8 mouse cellular contexts compared by ENCODE assay signal in genomic region chr12:70937571-70938384, GRCm38 (mm10). TPM values are rescaled to one million over a fixed set of nuclear protein-coding genes. Genes with fewer than 3 reads are reported as not detected.
A peak's percentile ranks its signal among the peaks of the same experiment; 100 is the strongest.
DNase-seq lines count a peak whose midpoint lies in the region; ATAC-seq and TF ChIP-seq lines count a peak whose summit lies in the region.

Gene Actr10, plus strand, starts transcription at chr12:70937857.

- H3K27me3 ChIP-seq in forebrain, embryonic 16.5 days (replicated peaks; ENCODE audit: control insufficient read depth, insufficient read depth, low read length) = no peaks in the 10 kb centered on the region
- no peaks in the 10 kb centered on the region for H3K27me3 ChIP-seq in lung, embryonic 14.5 days (ENCODE audit: insufficient read depth, low read length)
- H3K27me3 ChIP-seq in thymus, adult 2 months (ENCODE audit: control insufficient read depth, insufficient read depth, low read length) = no peaks in the 10 kb centered on the region

- H3K36me3 ChIP-seq in ES-E14 (ENCODE audit: control insufficient read depth, insufficient read depth, low read length, poor library complexity, severe bottlenecking) = peaks cover 2% of the 10 kb centered on the region; the same call in 1 of the 2 replicates
- peaks cover 4% of the 10 kb centered on the region for H3K36me3 ChIP-seq in forebrain, embryonic 16.5 days (ENCODE audit: control insufficient read depth, insufficient read depth)
- peaks cover 24% of the 10 kb centered on the region for H3K36me3 ChIP-seq in lung, embryonic 14.5 days (ENCODE audit: insufficient read depth)
- no peaks in the 10 kb centered on the region; the same call in 1 of the 2 replicates for H3K36me3 ChIP-seq in thymus, adult 2 months (ENCODE audit: control insufficient read depth, insufficient read depth, low read length)

- intact Hi-C loops in heart, postnatal 36 days (cut with DNase I) = loop anchor here (2.0 kb wide), 1 partner anchor 31 kb away; no protein-coding TSS in a partner anchor

- under 1% methylated on average over 59 of the region's 59 CpGs for WGBS in forebrain, embryonic 16.5 days
- WGBS in lung, embryonic 14.5 days = under 1% methylated on average over 59 of the region's 59 CpGs
- under 1% methylated on average over 57 of the region's 59 CpGs for WGBS in olfactory bulb, adult 2 months
- under 1% methylated on average over 59 of the region's 59 CpGs for WGBS in thymus, adult 2 months

- H3K4me3 ChIP-seq in ES-E14 (ENCODE audit: insufficient read depth in 1 of 2, low read depth in 1 of 2, low read length in 2 of 2, poor library complexity in 1 of 2, severe bottlenecking in 1 of 2) = peak within 1 kb of the TSS; percentile 85 to 92
- peak within 1 kb of the TSS; percentile 60 for H3K4me3 ChIP-seq in forebrain, embryonic 16.5 days (replicated peaks; ENCODE audit: low read length)
- H3K4me3 ChIP-seq in layer of hippocampus, adult 2 months = peak within 1 kb of the TSS; percentile 99
- peak within 1 kb of the TSS; percentile 88 for H3K4me3 ChIP-seq in lung, embryonic 14.5 days (ENCODE audit: low read depth, low read length)
- peak within 1 kb of the TSS; percentile 95 for H3K4me3 ChIP-seq in olfactory bulb, adult 2 months (ENCODE audit: insufficient read depth, low read depth, low read length)
- H3K4me3 ChIP-seq in thymus, adult 2 months (ENCODE audit: control insufficient read depth, insufficient read depth, low read length) = peak within 1 kb of the TSS; percentile 93

- H3K9ac ChIP-seq in ES-E14 (ENCODE audit: insufficient read depth, low read depth, low read length, poor library complexity, severe bottlenecking) = peak within 1 kb of the TSS; percentile 88
- H3K9ac ChIP-seq in forebrain, embryonic 16.5 days (replicated peaks; ENCODE audit: low read depth, low read length) = peak within 1 kb of the TSS; percentile 62
- H3K9ac ChIP-seq in lung, embryonic 14.5 days = peak within 1 kb of the TSS; percentile 89

- in situ Hi-C loops in ES-E14 (cut with MboI; ENCODE audit: low sequenced_read_pairs in 2 of 2, unreplicated experiment in 2 of 2) = no loop called here

- peak; percentile 77 for TF ChIP-seq POLR2A in olfactory bulb, adult 2 months (IDR thresholded peaks at IDR 0.05; ENCODE audit: insufficient read depth, low read depth, low read length)
- peak; percentile 58 for TF ChIP-seq POLR2A in thymus, adult 2 months (IDR thresholded peaks at IDR 0.05; ENCODE audit: control insufficient read depth, extremely low read depth, insufficient read depth, low read length, poor library complexity)

- no peak for TF ChIP-seq CTCF in layer of hippocampus, adult 2 months (conservative IDR thresholded peaks at IDR 0.05)
- no peak for TF ChIP-seq CTCF in lung, embryonic 14.5 days (IDR thresholded peaks at IDR 0.05; ENCODE audit: low read depth)
- no peak for TF ChIP-seq CTCF in olfactory bulb, adult 2 months (IDR thresholded peaks at IDR 0.05; ENCODE audit: insufficient read depth, low read depth, low read length)
- TF ChIP-seq CTCF in thymus, adult 2 months (IDR thresholded peaks at IDR 0.05; ENCODE audit: borderline replicate concordance, control insufficient read depth, extremely low read depth, insufficient read depth, low read length, poor library complexity) = no peak

- no peaks in the 10 kb centered on the region; a peak in 1 of 4 replicates for H3K4me1 ChIP-seq in ES-E14 (ENCODE audit: control insufficient read depth in 2 of 2, insufficient read depth in 2 of 2, low read length in 2 of 2, poor library complexity in 1 of 2)
- peaks cover 9% of the 10 kb centered on the region for H3K4me1 ChIP-seq in forebrain, embryonic 16.5 days (replicated peaks; ENCODE audit: control insufficient read depth, insufficient read depth, low read length)
- no peaks in the 10 kb centered on the region for H3K4me1 ChIP-seq in lung, embryonic 14.5 days (ENCODE audit: insufficient read depth)
- H3K4me1 ChIP-seq in olfactory bulb, adult 2 months (ENCODE audit: control insufficient read depth, insufficient read depth, low read length) = 0 out of 2 replicates have a peak, but pooled peaks cover 2% of the 10 kb centered on the region
- 0 out of 2 replicates have a peak, but pooled peaks cover 2% of the 10 kb centered on the region for H3K4me1 ChIP-seq in thymus, adult 2 months (replicated peaks; ENCODE audit: control insufficient read depth, insufficient read depth, low read length)

- H3K27ac ChIP-seq in ES-E14 (ENCODE audit: insufficient read depth, low read depth, low read length, poor library complexity, severe bottlenecking) = peak within 1 kb of the TSS; percentile 81
- H3K27ac ChIP-seq in forebrain, embryonic 16.5 days (ENCODE audit: low read length) = peak within 1 kb of the TSS; percentile 86
- H3K27ac ChIP-seq in layer of hippocampus, adult 2 months = peak within 1 kb of the TSS; percentile 94
- H3K27ac ChIP-seq in lung, embryonic 14.5 days (ENCODE audit: low read depth) = peak within 1 kb of the TSS; percentile 92
- H3K27ac ChIP-seq in olfactory bulb, adult 2 months (ENCODE audit: insufficient read depth, low read depth, low read length) = peak within 1 kb of the TSS; percentile 86
- H3K27ac ChIP-seq in thymus, adult 2 months (ENCODE audit: control insufficient read depth, insufficient read depth, low read length) = peak within 1 kb of the TSS; percentile 56

- peak; percentile 62 for DNase-seq in ES-E14 (ENCODE audit: low read depth, low spot score)
- DNase-seq in cerebellum, adult 11-12 months = peak; percentile 92
- DNase-seq in heart, postnatal 36 days = peak; percentile 96
- DNase-seq in layer of hippocampus, adult 2 months (ENCODE audit: low spot score in 2 of 2) = peak; percentile 92 to 93
- DNase-seq in lung, embryonic 14.5 days = peak; percentile 94
- DNase-seq in thymus, adult 2 months = peak; percentile 93

- peak within 1 kb of the TSS; percentile 72 for H3K4me2 ChIP-seq in forebrain, embryonic 16.5 days (ENCODE audit: low read length)
- H3K4me2 ChIP-seq in lung, embryonic 14.5 days = peak within 1 kb of the TSS; percentile 69

- peaks cover 11% of the 10 kb centered on the region for H3K9me3 ChIP-seq in ES-E14 (ENCODE audit: control insufficient read depth, insufficient read depth, low read depth, low read length)
- no peaks in the 10 kb centered on the region for H3K9me3 ChIP-seq in forebrain, embryonic 16.5 days (ENCODE audit: control insufficient read depth, low read length)
- no peaks in the 10 kb centered on the region for H3K9me3 ChIP-seq in lung, embryonic 14.5 days (ENCODE audit: low read depth, low read length)

- ATAC-seq in forebrain, embryonic 16.5 days = peak; percentile 99
- ATAC-seq in lung, embryonic 14.5 days (ENCODE audit: insufficient read depth) = peak; percentile 99

TF ChIP-seq in ES-E14, 5 proteins besides CTCF, POLR2A, EP300 and RAD21:
- TF ChIP-seq ZNF384 (IDR thresholded peaks at IDR 0.05; ENCODE audit: low read depth, low read length) (no peak), MAFK (IDR thresholded peaks at IDR 0.05; ENCODE audit: insufficient read depth, low read depth, low read length) (no peak), ZC3H11A (IDR thresholded peaks at IDR 0.05; ENCODE audit: borderline replicate concordance, low read depth, low read length) (no peak), HCFC1 (IDR thresholded peaks at IDR 0.05; ENCODE audit: borderline replicate concordance, insufficient read depth, low read length) (peak; percentile 62; the same call in 1 of the 2 replicates), CHD2 (IDR thresholded peaks at IDR 0.05; ENCODE audit: low read depth, low read length) (no peak)

RNA-seq across cellular contexts. Expression of gene Actr10, which starts in this region (rescaled TPM):
- total RNA-seq in ES-E14 (2012; rRNA removed) = 68.8 and 86.2 TPM in 2 replicates
- polyA plus RNA-seq in forebrain, embryonic 16.5 days (2015; fragmentation: Nextera tagmentation; extraction: Ambion mirVana) = 199 and 240 TPM in 2 replicates
- 100 to 1,000 TPM; 134 to 142 TPM for total RNA-seq in heart, postnatal 36 days (2021)
- 100 to 1,000 TPM; 160 to 172 TPM for total RNA-seq in layer of hippocampus, adult 2 months (2021)
- 232 and 257 TPM in 2 replicates for polyA plus RNA-seq in lung, embryonic 14.5 days (2014; fragmentation: Nextera tagmentation; extraction: Ambion mirVana)
- 132 TPM in 1 of 2 replicates, not detected in the other for polyA plus RNA-seq in olfactory bulb, adult 2 months (2012; ENCODE audit: insufficient read depth, insufficient read length, low replicate concordance, missing spikeins)
- 39.0 and 41.8 TPM in 2 replicates for polyA plus RNA-seq in thymus, adult 2 months (2012; rRNA removed)

Comparison
In these comparisons a context has a peak if more than half of its experiments do, and no peak if none do; other contexts are left out.
1. Peak in every context shown above with its lines: DNase-seq, ATAC-seq, H3K4me3 ChIP-seq and H3K27ac ChIP-seq.